Mouse (Mus musculus) testis, adult 2 months (tissue): ENCODE data around the gene Pdlim7. TPM values are rescaled to one million over a fixed set of nuclear protein-coding genes. Genes with fewer than 3 reads are reported as not detected.

Experiments
- H3K27ac ChIP-seq: fragments of 200-500 bp; 2 replicates; pipeline ENCODE4 v1.5.1; 2012; ENCODE audit warnings: low read depth, low read length; ENCODE audit not compliant: control insufficient read depth, insufficient read depth
- H3K27me3 ChIP-seq: fragments of 200-500 bp; 2 replicates; pipeline ENCODE4 v1.6.1; 2012; ENCODE audit warnings: mild to moderate bottlenecking, low read length, moderate library complexity; ENCODE audit not compliant: control insufficient read depth, insufficient read depth
- H3K36me3 ChIP-seq: fragments of 200-500 bp; 2 replicates; pipeline ENCODE4 v1.6.1; 2012; ENCODE audit warnings: mild to moderate bottlenecking, low read length; ENCODE audit not compliant: control insufficient read depth, insufficient read depth
- H3K4me1 ChIP-seq: fragments of 200-500 bp; 2 replicates; pipeline ENCODE4 v1.6.1; 2012; ENCODE audit warnings: low read length; ENCODE audit not compliant: control insufficient read depth, insufficient read depth
- H3K4me3 ChIP-seq: fragments of 200-500 bp; 2 replicates; pipeline ENCODE4 v1.5.1; 2012; ENCODE audit warnings: low read depth, mild to moderate bottlenecking, low read length, moderate library complexity, mixed read lengths; ENCODE audit not compliant: control insufficient read depth
- CTCF ChIP-seq: fragments of 200-500 bp; IDR thresholded peaks from 2 replicates; pipeline ENCODE4 v1.5.1; 2012; ENCODE audit warnings: low read depth, mild to moderate bottlenecking, inconsistent platforms, low read length, moderate library complexity; ENCODE audit not compliant: control insufficient read depth, insufficient read depth, insufficient replicate concordance
- POLR2A ChIP-seq: fragments of 200-500 bp; IDR thresholded peaks from 2 replicates; pipeline ENCODE4 v1.6.1; 2012; ENCODE audit warnings: low read depth, mild to moderate bottlenecking, inconsistent platforms, low read length, moderate library complexity; ENCODE audit not compliant: control insufficient read depth
- polyA plus RNA-seq: library from polyadenylated mRNA; depleted of rRNA; stranded (reverse); fragments of >200 nt; gene quantifications from 2 replicates; pipeline ENCODE4 v1.2.3, GENCODE M21; 2012

Pdlim7 gene
- polyA plus RNA-seq, 1 experiment, result 7.6 TPM

DNA sequence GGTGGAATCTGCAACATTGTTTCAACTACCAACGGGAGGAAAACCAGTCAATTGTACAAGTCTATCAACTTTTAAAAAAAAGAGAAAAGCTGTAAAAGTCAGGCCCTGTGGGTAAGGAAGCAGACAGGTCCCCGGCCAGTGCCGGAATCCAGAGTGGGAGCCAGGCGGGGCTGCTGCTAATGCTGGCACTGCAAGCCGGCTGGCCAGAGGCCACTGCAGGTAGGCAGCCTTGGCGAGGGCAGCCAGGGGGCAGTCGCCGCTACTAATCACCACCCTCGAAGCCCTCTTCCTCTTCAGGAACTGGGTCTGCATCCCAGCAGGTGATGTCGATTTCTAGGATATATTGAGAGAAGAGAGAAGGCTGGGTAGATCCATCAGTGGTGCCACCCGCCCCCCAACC, 39.5 kb downstream of the Pdlim7 start:
- Histone ChIP-seq H3K4me3 (peak overlapping the region; percentile 73), H3K36me3 (no peaks in the 10 kb centered on the region), H3K4me1 (peaks cover 55% of the 10 kb centered on the region), H3K27me3 (no peaks in the 10 kb centered on the region), H3K27ac (peak overlapping the region; percentile 76)
- TF ChIP-seq CTCF (no peak), POLR2A (no peak)

- H3K4me1 ChIP-seq, result peaks cover 53% of the 10 kb centered on the region
- no peaks in the 10 kb centered on the region for H3K36me3 ChIP-seq
These were observed 40.2 kb downstream of the Pdlim7 start for GRCm38 (mm10) chr13:55473076-55473831.

GRCm38 (mm10) chr13:55472132-55473022, 41.1 kb downstream of the Pdlim7 start:
- Histone ChIP-seq H3K36me3 (no peaks in the 10 kb centered on the region), H3K4me3 (peak overlapping the region; percentile 82), H3K27me3 (no peaks in the 10 kb centered on the region), H3K27ac (peak overlapping the region; percentile 3; the same call in 1 of the 2 replicates), H3K4me1 (peaks cover 48% of the 10 kb centered on the region)
- TF ChIP-seq CTCF (no peak), POLR2A (no peak)

More at GRCm38 (mm10) chr13:55473076-55473831, 40.2 kb downstream of the Pdlim7 start:
- Histone ChIP-seq H3K4me3 (peak overlapping the region; percentile 82), H3K27me3 (no peaks in the 10 kb centered on the region), H3K27ac (no peak overlapping the region; the same call in 1 of the 2 replicates)
- TF ChIP-seq POLR2A (no peak), CTCF (no peak)

- H3K4me3 ChIP-seq, result peak overlapping the region; percentile 82
- no peaks in the 10 kb centered on the region for H3K36me3 ChIP-seq
- peaks cover 46% of the 10 kb centered on the region for H3K4me1 ChIP-seq
- H3K27me3 ChIP-seq, result no peaks in the 10 kb centered on the region
- H3K27ac ChIP-seq, result peak overlapping the region; percentile 3; the same call in 1 of the 2 replicates
- TF ChIP-seq POLR2A, result no peak
- no peak for TF ChIP-seq CTCF
These were observed 41.7 kb downstream of the Pdlim7 start for GRCm38 (mm10) chr13:55471819-55472131.

DNA sequence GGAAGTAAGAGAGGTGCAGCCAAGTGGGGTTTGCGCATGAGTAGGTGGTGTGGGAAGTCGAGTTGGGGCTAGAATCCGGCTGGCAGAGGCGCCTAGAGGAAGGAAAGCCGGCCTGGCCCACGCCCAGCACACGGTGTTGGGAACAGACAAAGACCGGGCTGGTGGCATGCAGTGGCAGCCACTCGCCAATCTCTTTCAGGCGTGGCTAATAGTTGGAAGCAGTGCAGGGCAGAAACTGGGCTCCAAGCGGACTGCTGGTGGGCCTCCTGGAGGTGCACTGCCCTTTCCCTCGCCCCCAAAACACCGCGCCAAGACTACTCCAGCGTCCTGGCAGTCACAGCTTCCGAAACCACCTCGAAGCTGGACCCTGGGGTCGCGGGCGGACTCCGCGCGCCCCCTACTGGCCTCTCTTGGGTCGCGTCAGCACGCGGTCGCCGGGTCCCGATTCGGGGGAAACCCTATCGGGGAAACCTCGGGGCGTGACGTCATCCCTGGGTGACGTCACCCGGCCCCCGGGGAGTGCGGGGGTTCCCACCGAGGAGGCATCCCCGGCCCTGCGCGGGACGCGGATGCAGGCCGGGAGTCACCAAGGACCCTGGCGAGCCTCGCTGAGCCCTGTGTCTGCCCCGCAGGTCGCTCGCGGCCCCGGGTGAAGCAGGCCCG, 42.2 kb downstream of the Pdlim7 start:
- no peaks in the 10 kb centered on the region for H3K27me3 ChIP-seq
- no peak overlapping the region; the same call in 1 of the 2 replicates for H3K27ac ChIP-seq
- peaks cover 46% of the 10 kb centered on the region for H3K4me1 ChIP-seq
- peak overlapping the region; percentile 82 for H3K4me3 ChIP-seq
- no peaks in the 10 kb centered on the region for H3K36me3 ChIP-seq
- TF ChIP-seq POLR2A (0 out of 2 replicates have a peak, but pooled peaks have one; percentile 12), CTCF (peak; percentile 65)

DNA sequence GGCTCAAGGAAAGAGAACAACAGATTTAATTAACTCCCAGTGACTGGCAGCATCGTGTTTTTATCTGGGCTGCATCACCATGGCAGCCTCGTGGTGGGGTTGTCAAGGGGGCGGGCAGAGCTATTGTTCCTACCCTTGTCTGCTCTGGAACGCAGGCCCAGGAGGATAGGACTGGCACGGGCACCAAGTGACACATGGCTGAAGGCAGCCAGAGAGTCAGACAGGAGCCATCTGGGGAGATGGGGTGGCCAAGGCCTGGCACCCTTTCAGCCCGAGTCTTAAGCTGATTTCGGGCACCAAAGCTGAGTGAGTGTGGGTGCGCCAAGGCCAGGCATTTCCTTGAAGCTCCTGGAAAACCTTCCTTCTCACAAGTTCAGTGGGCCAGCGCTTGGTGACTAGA, 43.1 kb downstream of the Pdlim7 start:
- H3K27me3 ChIP-seq, result no peaks in the 10 kb centered on the region
- H3K36me3 ChIP-seq, result no peaks in the 10 kb centered on the region; the same call in 1 of the 2 replicates
- no peak for TF ChIP-seq CTCF
- TF ChIP-seq POLR2A, result no peak
- H3K4me3 ChIP-seq, result no peak overlapping the region
- peaks cover 45% of the 10 kb centered on the region for H3K4me1 ChIP-seq
- no peak overlapping the region for H3K27ac ChIP-seq
